Mouse (Mus musculus) C2C12 (cell line): ENCODE measurements around the gene Adam10.

Experiments used
- CEBPB ChIP-seq: IDR thresholded peaks from one replicate; pipeline ENCODE4 v1.6.1; 2011; ENCODE audit warnings: low read depth, mild to moderate bottlenecking, control low read depth, moderate library complexity
- CTCF ChIP-seq: IDR thresholded peaks from one replicate; pipeline ENCODE4 v1.5.1; 2011; ENCODE audit not compliant: control insufficient read depth, insufficient read depth, insufficient read length
- MAX ChIP-seq: IDR thresholded peaks from one replicate; pipeline ENCODE4 v1.6.1; 2011; ENCODE audit warnings: mild to moderate bottlenecking, control low read depth
- USF1 ChIP-seq: IDR thresholded peaks from one replicate; pipeline ENCODE4 v1.6.1; 2011; ENCODE audit warnings: low read depth, mild to moderate bottlenecking, control low read depth, moderate library complexity

GRCm38 (mm10) chr9:70690579-70690978 is 11.8 kb downstream of the Adam10 start:
- TF ChIP-seq CTCF (no peak), USF1 (no peak), MAX (no peak), CEBPB (no peak)
